Mouse (Mus musculus) liver, embryonic 14.5 days (tissue): ENCODE data around the gene Pdzk1ip1. TPM values are rescaled to one million over a fixed set of nuclear protein-coding genes. Genes with fewer than 3 reads are reported as not detected.
A peak's percentile ranks its signal among the peaks of the same experiment; 100 is the strongest.

Experiments used
- ATAC-seq: fragments of 200-750 bp; cut with Nextera tagmentation; 2 replicates; pipeline ENCODE4 v1.8.0; 2017; ENCODE audit warnings: moderate number of reproducible peaks, mild to moderate bottlenecking, moderate library complexity; ENCODE audit not compliant: insufficient read depth
- DNase-seq, 3 experiments: peaks; one replicate each; pipeline ENCODE4 v3.0.0-alpha.2; 2012 to 2013; ENCODE audit warnings: low read depth in 3 of 3, low spot score in 3 of 3
- H3K27ac ChIP-seq: fragments of 300-500 bp; sonication (generic); 2 replicates; pipeline ENCODE4 v1.5.1; 2014; ENCODE audit warnings: moderate library complexity, mild to moderate bottlenecking, control low read depth, inconsistent platforms
- H3K27me3 ChIP-seq: fragments of 300-500 bp; sonication (generic); 2 replicates; pipeline ENCODE4 v1.6.1; 2014; ENCODE audit warnings: mild to moderate bottlenecking, low read length, moderate library complexity; ENCODE audit not compliant: control insufficient read depth, insufficient read depth
- H3K36me3 ChIP-seq: fragments of 300-500 bp; sonication (generic); replicated peaks from 2 replicates; pipeline ENCODE4 v1.6.1; 2014; ENCODE audit warnings: low read depth; ENCODE audit not compliant: control insufficient read depth, insufficient read depth
- H3K4me1 ChIP-seq, 2 experiments: fragments of 200-500 bp in 1 of 2; fragments of 300-500 bp in 1 of 2; sonication (generic) in 1 of 2; replicated peaks; 2 replicates each; pipeline ENCODE4 v1.6.1; 2012 to 2014; ENCODE audit warnings: antibody characterized with exemption in 1 of 2, inconsistent platforms in 1 of 2, low read length in 1 of 2; ENCODE audit not compliant: control insufficient read depth in 2 of 2, insufficient read depth in 2 of 2
- H3K4me2 ChIP-seq: fragments of 300-500 bp; sonication (generic); 2 replicates; pipeline ENCODE4 v1.6.1; 2014; ENCODE audit warnings: low read depth, mild to moderate bottlenecking, control low read depth, moderate library complexity
- H3K4me3 ChIP-seq, 2 experiments: fragments of 200-500 bp in 1 of 2; fragments of 300-500 bp in 1 of 2; sonication (generic) in 1 of 2; 2 replicates each; pipeline ENCODE4 v1.5.1; 2012 to 2014; ENCODE audit warnings: low read depth in 2 of 2, low read length in 2 of 2, mild to moderate bottlenecking in 2 of 2, control low read depth in 1 of 2, inconsistent platforms in 1 of 2, moderate library complexity in 1 of 2; ENCODE audit not compliant: insufficient read depth in 1 of 2
- H3K9ac ChIP-seq: fragments of 300-500 bp; sonication (generic); replicated peaks from 2 replicates; pipeline ENCODE4 v1.6.1; 2014; ENCODE audit warnings: mild to moderate bottlenecking, control low read depth, moderate library complexity
- H3K9me3 ChIP-seq: fragments of 300-500 bp; sonication (generic); 2 replicates; pipeline ENCODE4 v1.6.1; 2016; ENCODE audit warnings: low read length, mixed read lengths; ENCODE audit not compliant: control insufficient read depth
- CTCF ChIP-seq: IDR thresholded peaks from 2 replicates; pipeline ENCODE4 v1.5.1; 2016; ENCODE audit warnings: antibody characterized with exemption, low read depth, control low read depth
- EP300 ChIP-seq: IDR thresholded peaks from 2 replicates; pipeline ENCODE4 v1.6.1; 2016; ENCODE audit warnings: antibody characterized with exemption, low read depth
- WGBS: fragments of 180-500 bp; shearing (Covaris S2); extraction: QIAGEN DNeasy Blood & Tissue Kit; methylation state at CpG from one replicate; pipeline ENCODE4 v1.1.7; 2014; ENCODE audit not compliant: insufficient replicate concordance; 5-methylcytosine and 5-hydroxymethylcytosine counted together
- polyA plus RNA-seq, 2 experiments: library from polyadenylated mRNA; depleted of rRNA in 1 of 2; stranded (reverse) in 1 of 2; unstranded in 1 of 2; fragments of >200 nt; fragmentation: Nextera tagmentation in 1 of 2; extraction: Ambion mirVana in 1 of 2; gene quantifications; 2 replicates each; pipeline versions ENCODE4 v1.2.1 to v1.2.3; 2012 to 2014

Pdzk1ip1 gene
- polyA plus RNA-seq, 2 experiments, result 24.4 to 24.5 TPM

DNA sequence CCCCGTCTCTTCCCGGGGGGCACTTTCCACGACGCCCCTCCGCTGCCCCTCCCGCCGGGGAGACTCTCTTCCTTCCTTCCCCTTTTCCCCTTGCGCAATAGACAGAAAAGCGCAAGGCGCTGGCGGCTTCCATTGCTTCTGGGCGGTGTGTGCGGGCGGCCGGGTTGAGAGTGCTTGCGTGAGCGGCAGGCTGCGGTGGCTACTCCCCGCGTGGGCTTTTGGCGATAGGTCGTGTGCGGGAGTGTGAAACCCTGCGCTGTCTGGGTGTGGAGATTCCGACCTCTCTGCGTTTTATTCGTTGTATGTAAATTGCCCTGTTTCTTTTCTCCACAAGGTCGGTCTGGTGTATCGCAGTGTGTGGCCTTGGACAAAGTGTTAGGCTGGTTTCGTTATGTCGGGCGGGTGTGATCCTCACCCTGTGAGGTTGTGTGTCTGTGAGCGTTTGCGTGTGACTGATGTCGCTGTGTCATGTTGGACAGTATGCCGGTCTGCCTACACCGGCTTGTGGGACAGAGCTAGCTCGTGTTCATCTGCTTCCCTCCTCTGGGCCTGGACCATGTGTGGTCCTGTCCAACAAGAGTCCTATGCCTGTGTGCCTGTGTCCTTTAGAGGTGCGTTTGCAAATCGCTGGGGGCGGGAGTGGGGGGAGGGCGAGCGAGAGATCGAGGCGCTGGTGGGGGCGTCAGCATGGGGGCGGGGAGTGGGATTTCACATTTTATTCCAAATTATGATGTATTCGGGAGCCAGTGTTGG is 31.4 kb upstream of the Pdzk1ip1 start:
- Histone ChIP-seq H3K4me3 (peak overlapping the region; percentile 93 to 98), H3K4me2 (peak overlapping the region; percentile 100), H3K9me3 (no peaks in the 10 kb centered on the region), H3K4me1 (peaks cover 34 to 36% of the 10 kb centered on the region in 2 experiments), H3K27me3 (peaks cover 8% of the 10 kb centered on the region), H3K9ac (peak overlapping the region; percentile 100), H3K36me3 (peaks cover 14% of the 10 kb centered on the region), H3K27ac (peak overlapping the region; percentile 93)
- 1% methylated on average over 48 of the region's 48 CpGs for WGBS
- ATAC-seq, result peak; percentile 45
- TF ChIP-seq EP300, result no peak
- TF ChIP-seq CTCF, result no peak
- no peak for DNase-seq

DNA sequence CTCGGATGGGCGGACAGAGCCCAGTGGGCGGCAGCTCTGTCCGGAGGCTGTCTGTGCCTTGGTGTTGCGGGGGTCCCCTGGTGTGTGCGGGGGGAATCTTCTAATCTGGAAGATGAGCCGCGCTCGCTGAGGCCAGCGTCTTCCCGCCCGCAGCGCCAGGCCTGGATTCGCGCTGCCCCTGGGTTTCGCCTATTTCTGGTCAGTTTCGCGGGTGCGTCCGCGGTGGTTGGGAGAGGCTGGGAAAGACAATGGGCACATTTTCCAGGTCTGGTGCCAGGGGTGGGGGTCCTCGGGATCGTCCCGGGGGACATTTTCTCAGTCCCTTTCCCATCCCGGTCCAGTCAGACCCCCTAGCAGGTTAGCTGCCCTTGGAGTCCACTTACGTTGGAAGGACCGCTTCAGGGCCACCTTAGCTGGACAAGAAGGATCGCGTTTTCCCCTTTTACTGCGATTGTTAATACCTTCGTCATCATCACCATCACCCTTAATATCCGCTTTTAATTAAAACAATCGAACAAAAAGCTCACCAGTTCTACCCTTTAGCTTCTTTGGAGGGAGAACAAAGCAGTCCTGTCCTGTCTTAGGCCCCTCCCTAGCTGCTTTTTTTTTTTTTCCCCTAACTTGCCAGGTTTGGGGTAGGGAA is 30.7 kb upstream of the Pdzk1ip1 start:
- peak overlapping the region; percentile 100 for H3K4me2 ChIP-seq
- under 1% methylated on average over 33 of the region's 33 CpGs for WGBS
- H3K27me3 ChIP-seq, result peaks cover 12% of the 10 kb centered on the region
- H3K9ac ChIP-seq, result peak overlapping the region; percentile 100
- H3K9me3 ChIP-seq, result no peaks in the 10 kb centered on the region
- H3K4me3 ChIP-seq, result peak overlapping the region; percentile 93 to 98
- peak overlapping the region; percentile 93 for H3K27ac ChIP-seq
- no peak for TF ChIP-seq CTCF
- TF ChIP-seq EP300, result no peak
- H3K36me3 ChIP-seq, result peaks cover 20% of the 10 kb centered on the region
- peaks cover 27 to 30% of the 10 kb centered on the region in 2 experiments for H3K4me1 ChIP-seq
- peak; percentile 6; the same call in 1 of the 2 replicates for ATAC-seq
- DNase-seq, result no peak

DNA sequence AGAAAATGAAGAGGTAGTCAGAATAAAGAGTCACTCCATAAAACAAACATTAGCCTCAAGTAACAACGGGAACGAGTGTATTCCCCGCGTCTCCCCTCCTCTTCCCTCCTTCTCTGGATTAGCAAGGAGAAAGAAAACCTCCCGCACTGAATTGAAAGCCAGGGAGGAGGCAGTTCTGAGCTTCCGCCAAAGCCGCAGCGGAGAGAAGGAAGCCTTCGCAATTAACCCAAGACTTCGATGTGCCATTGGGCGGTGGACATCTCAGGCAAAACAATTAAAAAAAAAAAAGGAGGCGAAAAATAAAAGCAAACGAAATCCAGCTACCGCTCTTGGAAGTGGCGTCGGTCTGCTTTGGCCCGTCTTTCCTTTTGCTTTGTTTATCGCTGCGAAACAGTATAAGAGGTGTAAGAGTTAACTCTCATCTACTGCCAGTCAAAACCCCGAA is 30.2 kb upstream of the Pdzk1ip1 start:
- peaks cover 23 to 25% of the 10 kb centered on the region in 2 experiments for H3K4me1 ChIP-seq
- TF ChIP-seq CTCF (no peak), EP300 (no peak)
- DNase-seq, result no peak
- peak overlapping the region; percentile 93 for H3K27ac ChIP-seq
- peaks cover 16% of the 10 kb centered on the region for H3K27me3 ChIP-seq
- H3K36me3 ChIP-seq, result peaks cover 26% of the 10 kb centered on the region
- H3K9me3 ChIP-seq, result no peaks in the 10 kb centered on the region
- WGBS, result 0% methylated on average over 20 of the region's 20 CpGs
- no peak for ATAC-seq
- peak overlapping the region; percentile 100 for H3K9ac ChIP-seq
- peak overlapping the region; percentile 100 for H3K4me2 ChIP-seq
- peak overlapping the region; percentile 93 to 98 for H3K4me3 ChIP-seq

DNA sequence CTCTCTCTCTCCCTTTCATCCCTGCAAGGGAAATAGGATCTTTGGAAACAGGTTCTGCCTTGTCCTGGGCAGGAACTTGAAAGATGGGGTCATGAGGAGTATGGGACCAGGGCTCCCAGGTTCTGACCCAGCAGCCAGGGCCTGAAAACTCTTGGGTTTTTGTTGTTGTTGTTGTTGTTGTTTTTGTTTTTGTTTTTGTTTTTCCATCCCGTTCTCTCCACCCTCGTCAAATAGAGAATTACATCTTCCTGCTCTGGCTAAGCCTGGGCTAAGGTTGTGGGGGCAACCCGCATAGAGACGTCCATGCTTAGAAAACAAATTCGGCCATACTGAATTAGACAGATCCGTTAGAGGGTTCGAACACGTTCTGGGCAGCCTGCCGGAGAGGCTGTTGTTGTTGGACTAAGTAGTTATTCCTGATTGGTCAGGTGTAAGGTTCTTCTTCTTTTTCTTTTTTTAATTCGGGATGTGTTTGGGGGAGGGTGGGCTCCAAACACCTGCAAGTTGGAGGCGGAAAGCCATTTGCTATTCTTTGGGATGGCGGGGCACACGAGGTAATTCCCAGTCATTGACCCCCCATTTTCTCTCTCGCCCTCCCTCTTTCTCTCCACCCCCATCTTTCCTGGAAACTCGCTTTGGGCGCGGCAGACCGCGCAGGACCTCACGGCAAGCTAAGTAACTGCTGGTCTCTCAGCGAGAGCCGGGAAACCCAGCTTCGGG is 29.5 kb upstream of the Pdzk1ip1 start:
- under 1% methylated on average over 23 of the region's 23 CpGs for WGBS
- DNase-seq (peak in 1 of 3 experiments; percentile 74), ATAC-seq (peak; percentile 17; the same call in 1 of the 2 replicates)
- H3K27me3 ChIP-seq, result peaks cover 16% of the 10 kb centered on the region
- TF ChIP-seq EP300 (peak; percentile 39), CTCF (no peak)
- peak overlapping the region; percentile 93 to 98 for H3K4me3 ChIP-seq
- H3K9ac ChIP-seq, result peak overlapping the region; percentile 100
- H3K27ac ChIP-seq, result peak overlapping the region; percentile 93
- H3K36me3 ChIP-seq, result peaks cover 33% of the 10 kb centered on the region
- peak overlapping the region; percentile 100 for H3K4me2 ChIP-seq
- H3K4me1 ChIP-seq, result peaks cover 21 to 25% of the 10 kb centered on the region in 2 experiments
- H3K9me3 ChIP-seq, result no peaks in the 10 kb centered on the region
